Mouse (Mus musculus) CH12.LX (cell line): ENCODE results near the gene B3galt1. TPM values are rescaled to one million over a fixed set of nuclear protein-coding genes. Genes with fewer than 3 reads are reported as not detected.

Experiments used
- DNase-seq: peaks from one replicate; pipeline ENCODE4 v3.0.0-alpha.2; 2013; ENCODE audit errors: extremely low read depth
- H3K27ac ChIP-seq: 2 replicates; pipeline ENCODE4 v1.5.1; 2012; ENCODE audit warnings: low read depth, mild to moderate bottlenecking, control low read depth, moderate library complexity; ENCODE audit not compliant: insufficient read depth
- H3K27me3 ChIP-seq: replicated peaks from 2 replicates; pipeline ENCODE3; 2012; ENCODE audit warnings: inconsistent platforms
- H3K36me3 ChIP-seq, 2 experiments: replicated peaks in 1 of 2; 2 replicates each; pipeline versions ENCODE3 to v1.6.1; 2012; ENCODE audit warnings: inconsistent platforms in 1 of 2, low read length in 1 of 2, mild to moderate bottlenecking in 1 of 2, mixed read lengths in 1 of 2, moderate library complexity in 1 of 2; ENCODE audit not compliant: control insufficient read depth in 1 of 2, insufficient read depth in 1 of 2
- H3K4me1 ChIP-seq, 2 experiments: 2 replicates each; pipeline ENCODE4 v1.6.1; 2012; ENCODE audit warnings: inconsistent platforms in 1 of 2, moderate library complexity in 1 of 2; ENCODE audit not compliant: insufficient read depth in 2 of 2, control insufficient read depth in 1 of 2
- H3K4me2 ChIP-seq: 2 replicates; pipeline ENCODE4 v1.6.1; 2012; ENCODE audit warnings: low read depth, mild to moderate bottlenecking, control low read depth; ENCODE audit not compliant: poor library complexity, insufficient read depth, severe bottlenecking
- H3K4me3 ChIP-seq, 3 experiments: fragments of 150-350 bp in 1 of 3; sonication (generic) in 1 of 3; replicated peaks in 1 of 3; 2 replicates each; pipeline versions ENCODE3 to v1.5.1; 2011 to 2012; ENCODE audit warnings: low read depth in 2 of 3, low read length in 2 of 3, mild to moderate bottlenecking in 2 of 3, moderate library complexity in 2 of 3, control low read depth in 1 of 3, improper control_type of control experiment in 1 of 3, inconsistent platforms in 1 of 3, mixed read lengths in 1 of 3; ENCODE audit not compliant: poor library complexity in 1 of 3
- H3K79me2 ChIP-seq: replicated peaks from 2 replicates; pipeline ENCODE4 v1.6.1; 2012; ENCODE audit warnings: mild to moderate bottlenecking, moderate library complexity; ENCODE audit not compliant: control insufficient read depth, poor library complexity, insufficient read depth, severe bottlenecking; ENCODE audit errors: extremely low read depth
- H3K9ac ChIP-seq: 2 replicates; pipeline ENCODE4 v1.6.1; 2012; ENCODE audit warnings: low read depth, mild to moderate bottlenecking, control low read depth, moderate library complexity; ENCODE audit not compliant: insufficient read depth
- H3K9me3 ChIP-seq: replicated peaks from 2 replicates; pipeline ENCODE3; 2012; ENCODE audit warnings: low read length, inconsistent platforms, mixed read lengths
- CHD1 ChIP-seq: IDR thresholded peaks from 2 replicates; pipeline ENCODE4 v1.6.1; 2012; ENCODE audit warnings: low read depth, low read length, improper control_type of control experiment, inconsistent platforms
- CTCF ChIP-seq, 2 experiments: IDR thresholded peaks in 1 of 2; conservative IDR thresholded peaks in 1 of 2; 2 replicates each; pipeline ENCODE4 v1.5.1; 2011 to 2012; ENCODE audit warnings: low read depth in 2 of 2, low read length in 2 of 2, improper control_type of control experiment in 1 of 2, inconsistent platforms in 1 of 2, mild to moderate bottlenecking in 1 of 2, moderate library complexity in 1 of 2
- ELF1 ChIP-seq: IDR thresholded peaks from 2 replicates; pipeline ENCODE4 v1.6.1; 2014; ENCODE audit warnings: low read depth, mild to moderate bottlenecking, inconsistent platforms, low read length, improper control_type of control experiment
- GABPA ChIP-seq: IDR thresholded peaks from 2 replicates; pipeline ENCODE4 v1.6.1; 2012; ENCODE audit warnings: low read depth, low read length, improper control_type of control experiment, inconsistent platforms; ENCODE audit not compliant: insufficient replicate concordance
- IRF4 ChIP-seq: IDR thresholded peaks from 2 replicates; pipeline ENCODE4 v1.6.1; 2014; ENCODE audit warnings: low read depth, mild to moderate bottlenecking, inconsistent platforms, low read length, improper control_type of control experiment
- JUND ChIP-seq: conservative IDR thresholded peaks from 2 replicates; pipeline ENCODE4 v1.6.1; 2011; ENCODE audit warnings: low read depth, low read length, improper control_type of control experiment
- KAT2A ChIP-seq: IDR thresholded peaks from 2 replicates; pipeline ENCODE4 v1.6.1; 2012; ENCODE audit warnings: low read length, improper control_type of control experiment, inconsistent platforms; ENCODE audit not compliant: insufficient replicate concordance
- MAZ ChIP-seq: IDR thresholded peaks from 2 replicates; pipeline ENCODE4 v1.6.1; 2012; ENCODE audit warnings: low read depth, mild to moderate bottlenecking, inconsistent platforms, low read length, improper control_type of control experiment, moderate library complexity
- MXI1 ChIP-seq: IDR thresholded peaks from 2 replicates; pipeline ENCODE4 v1.6.1; 2011; ENCODE audit warnings: mild to moderate bottlenecking, low read depth, low read length, improper control_type of control experiment
- MYC ChIP-seq: IDR thresholded peaks from 2 replicates; pipeline ENCODE4 v1.6.1; 2011; ENCODE audit warnings: low read depth, mild to moderate bottlenecking, improper control_type of control experiment, low read length
- PAX5 ChIP-seq: IDR thresholded peaks from 2 replicates; pipeline ENCODE4 v1.6.1; 2012; ENCODE audit warnings: low read length, inconsistent platforms, mixed read lengths
- POLR2A ChIP-seq: IDR thresholded peaks from 2 replicates; pipeline ENCODE4 v1.6.1; 2011; ENCODE audit warnings: low read depth, mild to moderate bottlenecking, improper control_type of control experiment, low read length
- POLR2AphosphoS2 ChIP-seq: IDR thresholded peaks from 2 replicates; pipeline ENCODE4 v1.6.1; 2011; ENCODE audit warnings: low read depth, low read length, improper control_type of control experiment
- RAD21 ChIP-seq: IDR thresholded peaks from 2 replicates; pipeline ENCODE4 v1.6.1; 2011; ENCODE audit warnings: low read depth, mild to moderate bottlenecking, low read length, improper control_type of control experiment, moderate library complexity
- RCOR1 ChIP-seq: conservative IDR thresholded peaks from 2 replicates; pipeline ENCODE4 v1.6.1; 2012; ENCODE audit warnings: low read depth, mild to moderate bottlenecking, inconsistent platforms, low read length, improper control_type of control experiment
- SIN3A ChIP-seq: IDR thresholded peaks from 2 replicates; pipeline ENCODE4 v1.6.1; 2012; ENCODE audit warnings: low read length, improper control_type of control experiment, inconsistent platforms
- SMC3 ChIP-seq: IDR thresholded peaks from 2 replicates; pipeline ENCODE4 v1.6.1; 2011; ENCODE audit warnings: low read depth, low read length, improper control_type of control experiment
- UBTF ChIP-seq: IDR thresholded peaks from 2 replicates; pipeline ENCODE4 v1.6.1; 2012; ENCODE audit warnings: low read depth, mild to moderate bottlenecking, inconsistent platforms, low read length, improper control_type of control experiment, moderate library complexity
- USF1 ChIP-seq: IDR thresholded peaks from 2 replicates; pipeline ENCODE4 v1.6.1; 2014; ENCODE audit warnings: low read depth, mild to moderate bottlenecking, inconsistent platforms, low read length, improper control_type of control experiment
- ZC3H11A ChIP-seq: IDR thresholded peaks from 2 replicates; pipeline ENCODE4 v1.6.1; 2012; ENCODE audit warnings: low read depth, mild to moderate bottlenecking, inconsistent platforms, low read length, improper control_type of control experiment
- ZNF384 ChIP-seq: IDR thresholded peaks from 2 replicates; pipeline ENCODE4 v1.6.1; 2012; ENCODE audit warnings: low read depth, low read length, improper control_type of control experiment, inconsistent platforms
- dilution Hi-C: fragments of 300-500 bp; cut with MboI; formaldehyde crosslinking; loops from 2 replicates; pipeline ENCODE4 v1.14.3; 2020; ENCODE audit warnings: low sequenced_read_pairs; ENCODE audit not compliant: extremely low pct_unique_long_range_greater_than_20kb, extremely low pct_ligation_motif_present
- in situ Hi-C: fragments of 300-500 bp; cut with MboI; formaldehyde crosslinking; loops from 3 replicates; pipeline ENCODE4 v1.14.3; 2019; ENCODE audit warnings: low sequenced_read_pairs, low pct_ligation_motif_present, low pct_unique_long_range_greater_than_20kb, mixed read lengths
- polyA plus RNA-seq: library from polyadenylated mRNA; unstranded; fragments of >175 nt; gene quantifications from 2 replicates; pipeline ENCODE4 v1.2.1, GENCODE M21; 2012; ENCODE audit warnings: low read depth; ENCODE audit not compliant: insufficient read length
- total RNA-seq, 2 experiments: library from RNA; depleted of rRNA; stranded (reverse); fragments of 300-350 nt in 1 of 2; fragments of >200 nt in 1 of 2; gene quantifications; 2 replicates each; pipeline ENCODE4 v1.2.3; 2012 to 2014

B3galt1 gene
- total and polyA plus RNA-seq, 3 experiments: not detected

GRCm38 (mm10) chr2:68052481-68052880 lies 486.8 kb downstream of the B3galt1 start:
- Histone ChIP-seq H3K4me3 (no peak overlapping the region), H3K4me2 (no peak overlapping the region), H3K9me3 (peaks cover 45% of the 10 kb centered on the region), H3K36me3 (no peaks in the 10 kb centered on the region), H3K79me2 (no peaks in the 10 kb centered on the region), H3K27me3 (no peaks in the 10 kb centered on the region), H3K4me1 (no peaks in the 10 kb centered on the region), H3K27ac (no peak overlapping the region), H3K9ac (no peak overlapping the region)
- DNase-seq: no peak
- in situ Hi-C loops (no loop called here), dilution Hi-C loops (no loop called here)
- no peak for TF ChIP-seq RAD21
- TF ChIP-seq CTCF (conservative IDR thresholded peaks at IDR 0.05 in 1 of 2, IDR thresholded peaks at IDR 0.05 in 1 of 2; ENCODE audit: low read depth in 2 of 2, low read length in 2 of 2): no peak
- TF ChIP-seq USF1: no peak
- TF ChIP-seq GABPA: no peak
- no peak for TF ChIP-seq JUND
- TF ChIP-seq POLR2A: no peak
- no peak for TF ChIP-seq ZNF384
- no peak for TF ChIP-seq CHD1
- TF ChIP-seq ZC3H11A: no peak

DNA sequence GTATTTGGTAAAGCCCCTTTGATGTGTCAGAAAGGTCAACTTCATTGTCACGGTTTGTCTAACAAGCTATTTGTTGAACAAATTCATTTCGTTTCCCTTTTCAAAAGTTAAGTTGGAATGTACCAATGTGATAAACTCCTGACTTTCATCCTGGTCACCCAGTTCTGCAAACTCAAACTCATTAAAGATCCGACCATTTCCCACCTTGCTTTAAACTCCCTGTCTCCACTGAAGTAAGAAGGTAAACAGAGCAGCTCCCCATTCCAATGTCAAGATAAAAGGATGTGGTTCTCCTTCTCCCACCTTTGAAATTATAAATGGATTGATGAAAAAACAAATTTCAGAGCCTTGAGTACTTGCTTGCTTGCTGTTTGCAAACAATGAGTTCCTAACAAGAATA lies 487.6 kb downstream of the B3galt1 start:
- dilution Hi-C loops: no loop called here
- H3K4me3 ChIP-seq: no peak overlapping the region
- H3K79me2 ChIP-seq: no peaks in the 10 kb centered on the region
- no peak overlapping the region for H3K27ac ChIP-seq
- H3K27me3 ChIP-seq: no peaks in the 10 kb centered on the region
- no peak overlapping the region for H3K4me2 ChIP-seq
- H3K4me1 ChIP-seq: no peaks in the 10 kb centered on the region
- no peak for TF ChIP-seq JUND
- TF ChIP-seq PAX5: no peak
- no peak for TF ChIP-seq POLR2AphosphoS2
- no peak for TF ChIP-seq MYC
- no peak for TF ChIP-seq SIN3A
- no peak for TF ChIP-seq MXI1
- peaks cover 41% of the 10 kb centered on the region for H3K9me3 ChIP-seq
- no peaks in the 10 kb centered on the region for H3K36me3 ChIP-seq
- DNase-seq: no peak
- H3K9ac ChIP-seq: no peak overlapping the region
- in situ Hi-C loops: no loop called here

- Histone ChIP-seq H3K9me3 (peaks cover 35% of the 10 kb centered on the region), H3K4me1 (no peaks in the 10 kb centered on the region), H3K9ac (no peak overlapping the region), H3K27ac (no peak overlapping the region), H3K36me3 (no peaks in the 10 kb centered on the region), H3K79me2 (no peaks in the 10 kb centered on the region), H3K4me3 (no peak overlapping the region), H3K27me3 (no peaks in the 10 kb centered on the region), H3K4me2 (no peak overlapping the region)
- no peak for TF ChIP-seq ELF1
- no peak for TF ChIP-seq UBTF
- TF ChIP-seq MAZ: no peak
- TF ChIP-seq KAT2A: no peak
- TF ChIP-seq SMC3: no peak
- no peak for TF ChIP-seq MYC
- TF ChIP-seq PAX5: no peak
- TF ChIP-seq RCOR1: no peak
- TF ChIP-seq RAD21: no peak
- no peak for TF ChIP-seq IRF4
- no peak for TF ChIP-seq CTCF (conservative IDR thresholded peaks at IDR 0.05 in 1 of 2, IDR thresholded peaks at IDR 0.05 in 1 of 2; ENCODE audit: low read depth in 2 of 2, low read length in 2 of 2)
- TF ChIP-seq JUND: no peak
- no peak for TF ChIP-seq POLR2AphosphoS2
- TF ChIP-seq MXI1: no peak
- no peak for DNase-seq
- in situ Hi-C loops (no loop called here), dilution Hi-C loops (no loop called here)
Measured at GRCm38 (mm10) chr2:68061341-68061740, 495.7 kb downstream of the B3galt1 start.
